Mouse (Mus musculus) CD4-positive helper T cell, adult 2 months (primary cell): ENCODE measurements around the gene Dusp28.

ENCODE experiments used
- DNase-seq: peaks from one replicate; pipeline ENCODE4 v3.0.0-alpha.2; 2012; ENCODE audit warnings: low read depth, missing footprints, low spot score

The Dusp28 gene

GRCm38 (mm10) chr1:92906779-92907631 is at the start of gene Dusp28:
TSS of gene Dusp28 (plus strand) at chr1:92906981.
- DNase-seq: peak; percentile 92

GRCm38 (mm10) chr1:92861503-92861902 is 45.3 kb upstream of the Dusp28 start:
- no peak for DNase-seq

- no peak for DNase-seq
Observed at GRCm38 (mm10) chr1:92863268-92863667, 43.5 kb upstream of the Dusp28 start.

GRCm38 (mm10) chr1:92866170-92866569 is 40.6 kb upstream of the Dusp28 start:
- no peak for DNase-seq

GRCm38 (mm10) chr1:92869985-92870384 is 36.8 kb upstream of the Dusp28 start:
- DNase-seq: no peak

GRCm38 (mm10) chr1:92872666-92873065 is 34.1 kb upstream of the Dusp28 start:
- DNase-seq: no peak

- DNase-seq: no peak
Observed at GRCm38 (mm10) chr1:92874011-92874410, 32.8 kb upstream of the Dusp28 start.

- DNase-seq: no peak
Observed at GRCm38 (mm10) chr1:92875360-92876111, 31.2 kb upstream of the Dusp28 start.

GRCm38 (mm10) chr1:92877431-92877978 is 29.3 kb upstream of the Dusp28 start:
- DNase-seq: no peak

- no peak for DNase-seq
Observed at GRCm38 (mm10) chr1:92878066-92878741, 28.6 kb upstream of the Dusp28 start.

GRCm38 (mm10) chr1:92879266-92879665 is 27.5 kb upstream of the Dusp28 start:
- DNase-seq: no peak

GRCm38 (mm10) chr1:92880101-92880500 is 26.7 kb upstream of the Dusp28 start:
- no peak for DNase-seq

GRCm38 (mm10) chr1:92881982-92882381 is 24.8 kb upstream of the Dusp28 start:
- DNase-seq: no peak

- DNase-seq: no peak
Observed at GRCm38 (mm10) chr1:92888901-92889655, 17.7 kb upstream of the Dusp28 start.

GRCm38 (mm10) chr1:92892791-92893190 is 14.0 kb upstream of the Dusp28 start:
- DNase-seq: no peak

GRCm38 (mm10) chr1:92893896-92894295 is 12.9 kb upstream of the Dusp28 start:
- DNase-seq: no peak

- DNase-seq: peak; percentile 76
Observed at GRCm38 (mm10) chr1:92895089-92895488, 11.7 kb upstream of the Dusp28 start.

- no peak for DNase-seq
Observed at GRCm38 (mm10) chr1:92902786-92903185, 4.0 kb upstream of the Dusp28 start, which contains the start of gene Ankmy1. TSS of gene Ankmy1 (minus strand) at chr1:92902906.

- no peak for DNase-seq
Observed at GRCm38 (mm10) chr1:92903627-92904026, 3.2 kb upstream of the Dusp28 start.

GRCm38 (mm10) chr1:92905703-92906310 is 974 bp upstream of the Dusp28 start:
- peak; percentile 45 for DNase-seq
